Mouse (Mus musculus) urinary bladder, postnatal 4 days (tissue): Measurements from ENCODE around the gene Smad1.

Experiments
- DNase-seq, 2 experiments: peaks; one replicate each; pipeline ENCODE4 v3.0.0; 2021 to 2022; ENCODE audit warnings: low spot score in 2 of 2

Gene Smad1

GRCm38 (mm10) chr8:79360302-79360701 is 39.0 kb downstream of the Smad1 start:
- DNase-seq = no peak

DNA sequence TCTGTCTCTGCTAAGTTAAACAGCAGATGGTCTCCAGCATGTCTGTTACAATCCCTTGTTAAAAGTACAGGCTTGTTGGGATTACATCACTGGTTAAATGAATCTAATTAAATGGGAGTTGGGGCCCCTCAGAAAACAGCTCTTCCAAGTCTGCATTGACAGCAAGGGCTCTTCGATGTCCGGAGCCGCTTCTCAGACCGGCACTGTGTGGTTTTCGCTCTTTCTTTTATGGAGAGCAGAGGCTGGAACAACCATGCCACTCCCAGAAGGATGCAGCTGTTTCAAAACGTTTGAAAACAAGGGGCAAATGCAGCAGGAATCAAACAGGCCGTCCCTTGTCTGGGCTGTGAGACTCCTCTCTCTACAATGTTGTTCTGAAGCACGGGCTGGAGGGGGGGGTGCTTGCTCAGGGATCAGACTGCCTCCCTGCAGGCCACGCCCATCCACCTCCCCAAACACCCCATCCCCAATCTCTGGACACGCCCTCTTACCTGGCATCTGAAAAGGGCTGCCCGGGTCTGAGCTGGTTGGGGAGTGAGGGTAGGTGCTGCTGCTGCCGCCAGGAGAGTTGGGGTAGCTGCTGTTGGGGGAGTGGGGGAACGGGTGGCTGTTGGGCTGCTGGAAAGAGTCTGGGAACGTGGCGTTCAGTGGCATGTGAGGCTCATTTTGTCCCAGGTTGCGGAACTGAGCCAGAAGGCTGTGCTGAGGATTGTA is 43.4 kb downstream of the Smad1 start:
- peak in 1 of 2 experiments; percentile 32 for DNase-seq

DNA sequence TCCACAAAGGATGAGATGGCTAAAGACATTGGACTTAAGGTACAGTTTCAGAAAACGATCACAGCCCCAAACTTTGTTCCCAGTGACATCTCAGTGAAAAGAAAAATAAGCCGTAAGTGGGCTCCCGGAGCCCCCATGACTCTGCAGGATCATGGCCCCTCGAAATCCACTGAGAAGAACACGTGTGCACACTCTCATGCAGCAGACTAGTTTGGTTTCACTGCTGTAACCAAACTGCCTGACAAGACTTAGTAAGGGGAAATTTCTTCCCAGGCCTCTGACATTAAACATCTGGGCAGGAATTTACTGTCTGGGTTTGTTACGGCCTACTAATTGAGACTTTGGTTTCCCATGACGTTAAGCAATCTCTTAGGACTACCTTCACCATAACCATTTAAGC is 45.3 kb downstream of the Smad1 start:
- DNase-seq = no peak

- no peak for DNase-seq
These were observed 47.4 kb downstream of the Smad1 start for GRCm38 (mm10) chr8:79351916-79352315.

DNA sequence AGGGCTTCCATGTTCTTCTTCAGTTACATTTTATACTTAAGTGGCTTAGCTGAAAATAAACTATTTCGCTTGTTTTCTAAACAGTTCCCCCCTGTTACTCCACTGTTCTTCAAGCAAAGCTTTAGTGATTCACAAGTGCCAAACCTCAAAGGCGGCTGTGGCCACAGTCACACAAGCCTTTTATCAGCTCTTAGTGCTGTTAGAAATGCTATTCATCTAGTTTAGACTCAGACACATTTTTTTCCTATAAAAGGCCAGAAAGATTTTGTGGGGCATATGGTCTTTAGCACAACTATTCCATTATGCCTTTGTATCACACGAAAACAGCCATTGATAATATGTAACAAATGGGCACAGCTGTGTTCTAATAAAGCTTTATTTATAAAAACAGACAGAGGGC is 48.5 kb downstream of the Smad1 start:
- no peak for DNase-seq

DNA sequence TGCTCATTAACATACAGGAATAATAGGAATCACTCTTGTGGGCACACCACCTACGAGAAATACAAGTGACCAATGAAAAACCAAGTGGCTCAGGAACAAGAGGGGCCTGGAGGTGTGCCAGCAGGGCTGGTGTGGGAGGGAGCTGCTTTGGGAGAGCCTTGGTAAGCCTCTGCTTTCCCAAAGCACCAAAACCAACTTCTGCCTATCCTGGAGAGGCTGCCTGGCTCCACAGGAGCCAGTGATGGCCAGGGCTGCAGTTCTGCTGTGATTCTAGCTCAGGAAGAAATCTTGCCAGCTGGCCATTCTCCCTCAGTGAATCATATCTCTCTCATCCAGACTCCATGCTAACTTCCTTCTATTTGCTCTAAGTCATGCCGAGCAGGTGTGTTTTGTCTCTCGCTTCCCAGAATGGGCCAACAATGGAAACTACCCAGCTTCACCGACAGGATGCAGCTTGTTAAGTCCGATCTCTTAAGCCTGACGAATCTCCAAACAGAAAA is 49.2 kb downstream of the Smad1 start:
- peak; percentile 66 to 75 for DNase-seq

DNA sequence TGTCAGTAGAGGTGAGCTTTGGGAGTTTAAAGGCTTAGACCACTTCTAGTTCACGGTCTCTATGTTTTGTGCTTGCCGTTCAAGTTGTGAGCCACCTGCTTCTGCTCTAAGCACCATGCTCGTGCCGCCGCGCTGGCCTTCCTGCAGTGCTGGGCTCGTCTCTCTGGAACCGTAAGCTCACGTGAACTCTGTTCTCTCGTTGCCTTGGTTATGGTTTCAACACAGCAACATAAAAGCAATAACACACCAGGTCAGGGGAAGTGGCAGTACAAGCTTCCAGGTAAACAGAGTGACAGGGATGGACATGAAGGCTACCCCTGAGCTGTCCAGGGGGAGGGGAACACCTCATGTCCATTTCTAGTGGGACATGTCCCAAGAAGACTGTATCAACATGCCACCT is 52.9 kb downstream of the Smad1 start:
- no peak for DNase-seq

- DNase-seq = no peak
These were observed 53.5 kb downstream of the Smad1 start for GRCm38 (mm10) chr8:79345856-79346255.

DNA sequence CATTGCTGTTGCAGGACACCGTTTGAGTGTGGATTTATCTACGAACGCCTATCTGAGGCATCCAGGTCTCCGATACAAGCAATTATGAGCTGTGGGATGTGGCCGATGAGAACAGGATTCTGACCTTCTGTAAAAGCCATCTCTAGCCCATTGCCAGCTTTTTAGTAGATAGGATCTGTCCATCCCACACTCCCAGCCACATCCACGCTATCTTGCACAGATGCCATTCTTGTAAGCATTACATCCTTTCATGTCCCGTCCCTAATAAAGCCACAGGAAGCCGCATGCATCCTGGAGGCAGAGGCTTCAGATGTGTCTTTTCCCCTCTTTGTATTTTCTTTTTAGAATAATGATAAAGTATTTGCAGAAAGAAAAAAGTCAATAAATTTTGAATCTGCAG is 58.1 kb downstream of the Smad1 start:
- no peak for DNase-seq

DNA sequence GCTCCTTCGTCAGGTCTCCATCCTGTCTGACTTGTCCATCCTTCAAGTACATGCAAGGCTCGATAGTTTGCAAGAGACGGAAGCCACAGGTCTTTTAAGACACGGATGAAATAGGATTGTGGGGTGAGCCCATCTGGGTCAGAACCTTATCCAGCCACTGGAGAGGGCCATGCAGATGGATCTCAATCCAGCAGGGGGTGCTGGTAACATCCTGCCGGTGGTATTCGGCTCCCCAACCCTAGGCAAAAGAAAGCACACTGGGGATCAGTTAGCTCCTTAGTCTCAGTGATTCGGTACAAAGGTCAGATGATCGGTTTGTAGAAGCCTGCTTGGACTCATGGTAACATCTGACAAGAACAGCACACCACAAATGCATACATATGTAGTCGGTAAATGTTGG is 59.8 kb downstream of the Smad1 start:
- DNase-seq = no peak

- DNase-seq = no peak
These were observed 60.7 kb downstream of the Smad1 start for GRCm38 (mm10) chr8:79338619-79339018.

DNA sequence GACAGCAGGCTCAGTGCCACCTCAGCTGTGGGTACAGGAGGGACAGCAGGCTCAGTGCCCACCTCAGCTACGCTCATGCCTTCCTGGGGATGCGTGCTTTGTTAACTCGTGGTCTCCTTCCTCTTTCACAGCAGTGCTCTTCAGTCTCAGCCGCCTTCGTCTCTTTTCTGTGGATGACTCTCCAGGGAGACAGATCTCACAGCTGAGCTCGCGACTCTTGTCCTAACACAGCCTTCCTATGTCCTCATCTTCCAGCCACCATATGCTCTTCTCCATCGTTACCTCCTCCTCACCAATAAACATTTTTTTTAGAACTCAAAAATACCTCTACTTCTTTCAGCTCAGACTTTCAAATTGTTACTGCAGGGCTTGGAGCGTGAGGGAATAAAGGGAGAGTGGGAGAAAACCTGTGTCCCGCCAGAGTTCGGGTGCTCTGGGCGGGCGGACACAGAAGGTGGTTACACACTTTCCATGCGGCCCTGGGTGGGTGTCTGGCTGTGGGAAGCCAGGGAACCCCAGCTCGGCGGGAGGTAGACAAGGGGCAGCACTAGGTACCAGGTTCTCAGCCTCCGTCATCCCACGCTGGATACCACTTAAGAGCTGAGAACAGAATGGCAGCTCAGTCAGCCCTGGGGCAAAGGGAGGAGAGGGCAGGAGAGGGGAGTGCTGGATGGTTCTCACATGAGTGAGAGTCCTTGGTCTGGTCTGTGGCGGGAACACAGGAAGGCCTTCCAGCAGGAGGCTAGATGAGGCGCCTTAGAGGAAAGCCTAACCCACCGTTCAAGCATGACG is 67.0 kb downstream of the Smad1 start:
- no peak for DNase-seq

DNA sequence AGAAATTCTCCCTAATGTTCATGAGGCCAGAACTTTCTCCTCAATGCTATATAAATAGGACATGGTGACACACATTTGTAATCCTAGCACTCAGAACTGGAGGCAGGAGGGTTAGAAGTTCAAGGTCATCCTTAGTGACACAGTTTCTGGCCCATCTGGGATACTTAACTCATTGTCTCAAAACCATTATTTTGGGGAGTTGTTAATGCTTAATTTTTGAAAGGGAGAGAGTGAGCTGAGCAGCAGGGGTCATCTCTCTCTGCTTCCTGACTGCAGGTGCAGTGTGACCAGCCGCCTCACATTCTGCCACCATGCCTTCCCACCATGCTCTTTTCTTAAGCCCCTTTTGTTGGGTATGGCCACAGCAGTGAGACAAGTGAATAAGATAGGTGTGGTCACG is 67.7 kb downstream of the Smad1 start:
- DNase-seq = no peak

- DNase-seq = no peak
These were observed 68.3 kb downstream of the Smad1 start for GRCm38 (mm10) chr8:79331017-79331416.

DNA sequence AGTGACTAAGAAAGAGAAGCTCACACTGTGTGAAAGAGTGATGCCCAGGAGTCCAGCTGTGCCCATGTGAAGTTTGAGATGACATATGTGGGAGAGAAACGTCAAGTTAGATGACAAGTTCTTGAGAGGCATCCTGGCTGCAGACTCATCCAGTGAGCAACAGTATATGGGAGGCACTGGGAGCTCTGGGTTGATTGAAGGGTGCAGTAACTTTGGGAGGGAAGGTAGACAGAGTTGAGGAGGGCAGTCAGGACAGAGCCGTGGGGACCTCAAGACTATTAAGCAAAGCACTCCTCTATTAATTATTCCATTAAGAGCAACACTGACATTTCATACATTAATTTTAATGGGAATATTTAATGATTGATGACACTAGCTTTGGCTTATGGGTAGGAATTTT is 69.6 kb downstream of the Smad1 start:
- DNase-seq = no peak

- DNase-seq = no peak
These were observed 70.1 kb downstream of the Smad1 start for GRCm38 (mm10) chr8:79329182-79329581.

DNA sequence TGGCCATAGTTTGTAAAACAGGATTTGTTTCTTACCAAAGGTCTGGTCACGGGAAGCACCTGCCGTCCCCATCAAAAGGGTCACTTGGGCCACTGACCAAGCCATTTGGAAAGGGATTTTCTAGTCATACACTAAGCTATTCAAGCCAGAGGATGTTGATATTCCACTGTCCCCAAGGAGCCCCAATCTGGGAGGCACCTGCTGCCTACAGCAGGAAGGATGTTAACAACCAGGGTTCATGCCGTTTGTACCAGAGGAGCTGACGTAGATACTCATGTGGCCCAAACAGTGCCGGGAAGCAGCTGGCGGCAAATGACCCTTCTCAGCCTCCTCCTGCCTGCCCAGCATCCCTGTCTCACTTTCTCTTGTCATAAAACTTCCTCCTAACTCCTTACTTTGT is 73.8 kb downstream of the Smad1 start:
- no peak for DNase-seq

DNA sequence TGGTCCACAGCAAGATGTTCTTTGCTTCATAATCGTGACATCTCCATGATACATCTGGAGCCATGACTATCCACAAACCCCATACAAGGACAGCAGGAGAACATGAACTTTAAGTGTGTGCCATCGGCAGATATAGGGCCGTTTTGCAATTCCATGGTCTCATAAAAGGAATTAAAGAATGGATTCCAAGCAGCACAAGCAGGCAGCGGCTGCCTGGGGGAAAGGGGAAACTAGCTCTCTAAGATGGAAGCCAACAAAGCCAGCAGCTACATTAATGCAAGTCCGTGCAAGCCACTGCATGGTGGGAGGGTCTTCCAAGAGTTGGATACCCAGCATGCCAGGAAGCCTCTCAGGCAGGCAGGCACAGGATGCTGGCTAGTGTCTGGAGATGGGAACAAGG is 74.4 kb downstream of the Smad1 start:
- no peak for DNase-seq

DNA sequence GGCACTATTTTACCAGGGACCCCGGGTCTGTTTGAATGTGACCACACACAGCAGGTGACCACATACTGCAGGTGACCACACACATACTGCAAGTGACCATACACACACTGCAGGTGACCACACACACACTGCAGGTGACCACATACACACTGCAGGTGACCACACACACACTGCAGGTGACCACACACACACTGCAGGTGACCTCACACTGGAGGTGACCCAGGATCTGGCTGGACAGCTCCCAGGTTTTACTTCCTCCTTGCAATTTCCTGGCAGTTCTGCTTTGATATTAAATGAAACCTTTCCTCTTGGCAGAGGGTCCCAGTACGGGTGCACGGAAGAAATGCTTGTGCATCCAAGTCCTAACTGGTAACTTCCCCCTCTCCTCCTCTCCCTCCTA is 75.3 kb downstream of the Smad1 start:
- DNase-seq = no peak

- no peak for DNase-seq
These were observed 76.2 kb downstream of the Smad1 start for GRCm38 (mm10) chr8:79323121-79323520.

DNA sequence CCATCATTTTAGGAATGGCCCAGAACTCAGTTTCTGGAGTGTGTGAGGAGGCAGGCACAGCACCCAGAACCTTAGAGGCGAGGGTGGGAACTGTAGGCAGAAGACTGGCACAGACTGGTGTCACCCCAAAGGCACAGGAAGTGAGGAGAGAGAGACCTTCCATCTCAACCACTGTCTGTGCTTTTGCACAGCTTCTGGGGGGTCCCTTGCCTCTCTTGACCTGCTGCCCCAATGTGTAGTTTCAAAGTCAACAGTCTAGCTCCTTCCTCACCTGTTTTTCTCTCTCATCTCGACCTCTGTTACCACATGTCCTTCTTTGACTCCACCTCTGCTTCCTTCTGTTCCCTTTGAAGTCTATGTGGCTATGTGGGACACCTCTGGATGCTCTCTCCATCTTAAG is 88.5 kb downstream of the Smad1 start:
- no peak for DNase-seq

DNA sequence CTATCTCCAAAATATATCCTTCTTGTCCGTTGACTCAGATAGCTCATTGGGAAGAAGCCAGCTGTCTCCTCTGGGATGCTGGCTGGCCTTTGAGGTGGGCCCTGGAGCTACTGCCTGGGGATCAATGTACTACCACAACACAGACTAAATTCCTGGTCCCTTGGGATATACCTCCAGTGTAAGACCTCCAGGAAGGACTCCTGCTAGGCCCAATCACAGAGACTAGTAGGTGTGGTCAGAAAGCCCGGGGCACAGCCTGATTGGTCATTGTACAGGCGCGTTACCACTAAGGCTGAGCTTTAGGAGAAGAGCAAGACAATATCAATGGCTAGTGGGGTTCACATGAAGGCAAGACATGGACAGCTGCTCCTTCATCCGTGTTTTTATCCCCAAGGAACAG is 93.4 kb downstream of the Smad1 start:
- no peak for DNase-seq

DNA sequence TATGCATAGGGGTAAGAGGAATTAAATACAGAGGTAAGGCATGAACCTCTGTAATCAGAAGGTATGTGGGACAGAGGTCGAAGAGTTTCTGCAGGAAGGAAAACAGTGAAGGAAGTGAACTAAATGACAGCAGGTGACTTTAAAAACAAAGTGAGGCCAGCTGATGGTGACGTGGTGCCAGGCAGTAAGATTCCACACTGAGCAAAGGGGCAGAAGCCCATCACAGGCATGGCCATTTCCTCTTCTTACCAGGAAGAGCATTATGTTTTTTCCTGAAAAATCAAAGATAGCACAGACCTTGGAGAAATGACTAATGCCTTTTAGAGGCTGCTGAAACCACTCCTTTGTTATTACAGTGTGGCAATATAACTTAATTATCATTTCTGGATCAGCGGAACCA is 97.8 kb downstream of the Smad1 start:
- DNase-seq = no peak
